Mouse (Mus musculus): ENCODE data around the gene Cpa5. TPM values are rescaled to one million over a fixed set of nuclear protein-coding genes. Genes with fewer than 3 reads are reported as not detected.

Cpa5 gene
- polyA plus RNA-seq, 1 experiment from 2014 or later = 1.3 TPM

GRCm38 (mm10) chr6:30644462-30644861, 33.7 kb downstream of the Cpa5 start:
- Histone ChIP-seq H3K4me3 (ENCODE audit: low read depth, low read length) (no peak overlapping the region), H3K4me1 (ENCODE audit: control insufficient read depth, insufficient read depth, low read length) (peaks cover 22% of the 10 kb centered on the region), H3K4me2 (ENCODE audit: low read depth, low read length) (no peak overlapping the region), H3K36me3 (ENCODE audit: control insufficient read depth, insufficient read depth, low read length) (no peaks in the 10 kb centered on the region), H3K9ac (ENCODE audit: low read depth, low read length) (no peak overlapping the region), H3K27ac (replicated peaks; ENCODE audit: low read depth, low read length) (peak overlapping the region; percentile 65), H3K27me3 (replicated peaks; ENCODE audit: control insufficient read depth, insufficient read depth, low read length) (no peaks in the 10 kb centered on the region), H3K9me3 (ENCODE audit: control insufficient read depth, low read length) (no peaks in the 10 kb centered on the region)
- WGBS = 40% methylated on average over 3 of the region's 3 CpGs
- no peak for DNase-seq (ENCODE audit: low spot score)
- no peak for ATAC-seq (ENCODE audit: low read depth)

GRCm38 (mm10) chr6:30645379-30645778, 34.6 kb downstream of the Cpa5 start:
- Histone ChIP-seq H3K9me3 (ENCODE audit: control insufficient read depth, low read length) (no peaks in the 10 kb centered on the region), H3K4me3 (ENCODE audit: low read depth, low read length) (no peak overlapping the region), H3K36me3 (ENCODE audit: control insufficient read depth, insufficient read depth, low read length) (no peaks in the 10 kb centered on the region), H3K4me2 (ENCODE audit: low read depth, low read length) (no peak overlapping the region), H3K4me1 (ENCODE audit: control insufficient read depth, insufficient read depth, low read length) (peaks cover 26% of the 10 kb centered on the region), H3K27me3 (replicated peaks; ENCODE audit: control insufficient read depth, insufficient read depth, low read length) (no peaks in the 10 kb centered on the region), H3K9ac (ENCODE audit: low read depth, low read length) (no peak overlapping the region), H3K27ac (replicated peaks; ENCODE audit: low read depth, low read length) (peak overlapping the region; percentile 65; the same call in 1 of the 2 replicates)
- ATAC-seq (ENCODE audit: low read depth) (no peak), DNase-seq (ENCODE audit: low spot score) (no peak)
- 57% methylated on average over 6 of the region's 6 CpGs for WGBS

GRCm38 (mm10) chr6:30649651-30650296, 39.0 kb downstream of the Cpa5 start:
- H3K9me3 ChIP-seq (ENCODE audit: control insufficient read depth, low read length) = no peaks in the 10 kb centered on the region
- H3K9ac ChIP-seq (ENCODE audit: low read depth, low read length) = no peak overlapping the region
- no peak overlapping the region for H3K4me3 ChIP-seq (ENCODE audit: low read depth, low read length)
- no peaks in the 10 kb centered on the region for H3K36me3 ChIP-seq (ENCODE audit: control insufficient read depth, insufficient read depth, low read length)
- no peaks in the 10 kb centered on the region for H3K27me3 ChIP-seq (replicated peaks; ENCODE audit: control insufficient read depth, insufficient read depth, low read length)
- peak; percentile 93 for DNase-seq (ENCODE audit: low spot score)
- peak overlapping the region; percentile 79 for H3K27ac ChIP-seq (replicated peaks; ENCODE audit: low read depth, low read length)
- peak; percentile 87 for ATAC-seq (ENCODE audit: low read depth)
- WGBS = 48% methylated on average over 11 of the region's 11 CpGs
- H3K4me1 ChIP-seq (ENCODE audit: control insufficient read depth, insufficient read depth, low read length) = peaks cover 45% of the 10 kb centered on the region
- H3K4me2 ChIP-seq (ENCODE audit: low read depth, low read length) = no peak overlapping the region

GRCm38 (mm10) chr6:30652425-30653188, 41.8 kb downstream of the Cpa5 start:
- Histone ChIP-seq H3K4me3 (ENCODE audit: low read depth, low read length) (no peak overlapping the region), H3K9me3 (ENCODE audit: control insufficient read depth, low read length) (no peaks in the 10 kb centered on the region), H3K27ac (replicated peaks; ENCODE audit: low read depth, low read length) (peak overlapping the region; percentile 96), H3K36me3 (ENCODE audit: control insufficient read depth, insufficient read depth, low read length) (peaks cover 4% of the 10 kb centered on the region; the same call in 1 of the 2 replicates), H3K4me2 (ENCODE audit: low read depth, low read length) (no peak overlapping the region), H3K4me1 (ENCODE audit: control insufficient read depth, insufficient read depth, low read length) (peaks cover 54% of the 10 kb centered on the region), H3K9ac (ENCODE audit: low read depth, low read length) (peak overlapping the region; percentile 42), H3K27me3 (replicated peaks; ENCODE audit: control insufficient read depth, insufficient read depth, low read length) (no peaks in the 10 kb centered on the region)
- DNase-seq (ENCODE audit: low spot score) = peak; percentile 72
- ATAC-seq (ENCODE audit: low read depth) = no peak
- WGBS = 28% methylated on average over 9 of the region's 9 CpGs

- no peak overlapping the region for H3K9ac ChIP-seq (ENCODE audit: low read depth, low read length)
- peaks cover 9% of the 10 kb centered on the region; the same call in 1 of the 2 replicates for H3K36me3 ChIP-seq (ENCODE audit: control insufficient read depth, insufficient read depth, low read length)
- H3K4me1 ChIP-seq (ENCODE audit: control insufficient read depth, insufficient read depth, low read length) = peaks cover 49% of the 10 kb centered on the region
- no peaks in the 10 kb centered on the region for H3K9me3 ChIP-seq (ENCODE audit: control insufficient read depth, low read length)
- 49% methylated on average over 6 of the region's 6 CpGs for WGBS
- no peak overlapping the region for H3K4me2 ChIP-seq (ENCODE audit: low read depth, low read length)
- peak overlapping the region; percentile 96 for H3K27ac ChIP-seq (replicated peaks; ENCODE audit: low read depth, low read length)
- no peak overlapping the region for H3K4me3 ChIP-seq (ENCODE audit: low read depth, low read length)
- ATAC-seq (ENCODE audit: low read depth) (no peak), DNase-seq (ENCODE audit: low spot score) (peak; percentile 71)
- no peaks in the 10 kb centered on the region for H3K27me3 ChIP-seq (replicated peaks; ENCODE audit: control insufficient read depth, insufficient read depth, low read length)
These were observed 42.7 kb downstream of the Cpa5 start for GRCm38 (mm10) chr6:30653518-30653917.

GRCm38 (mm10) chr6:30654402-30654859, 43.6 kb downstream of the Cpa5 start:
- Histone ChIP-seq H3K9me3 (ENCODE audit: control insufficient read depth, low read length) (no peaks in the 10 kb centered on the region), H3K4me3 (ENCODE audit: low read depth, low read length) (no peak overlapping the region), H3K27me3 (replicated peaks; ENCODE audit: control insufficient read depth, insufficient read depth, low read length) (no peaks in the 10 kb centered on the region), H3K27ac (replicated peaks; ENCODE audit: low read depth, low read length) (peak overlapping the region; percentile 96), H3K36me3 (ENCODE audit: control insufficient read depth, insufficient read depth, low read length) (peaks cover 10% of the 10 kb centered on the region; the same call in 1 of the 2 replicates), H3K4me1 (ENCODE audit: control insufficient read depth, insufficient read depth, low read length) (peaks cover 46% of the 10 kb centered on the region), H3K4me2 (ENCODE audit: low read depth, low read length) (no peak overlapping the region), H3K9ac (ENCODE audit: low read depth, low read length) (peak overlapping the region; percentile 43; the same call in 1 of the 2 replicates)
- 47% methylated on average over 6 of the region's 6 CpGs for WGBS
- DNase-seq (ENCODE audit: low spot score) (no peak), ATAC-seq (ENCODE audit: low read depth) (no peak)

- DNase-seq (ENCODE audit: low spot score) (no peak), ATAC-seq (ENCODE audit: low read depth) (no peak)
- Histone ChIP-seq H3K27ac (replicated peaks; ENCODE audit: low read depth, low read length) (peak overlapping the region; percentile 96), H3K4me2 (ENCODE audit: low read depth, low read length) (no peak overlapping the region), H3K9me3 (ENCODE audit: control insufficient read depth, low read length) (no peaks in the 10 kb centered on the region), H3K4me3 (ENCODE audit: low read depth, low read length) (no peak overlapping the region), H3K9ac (ENCODE audit: low read depth, low read length) (peak overlapping the region; percentile 43; the same call in 1 of the 2 replicates), H3K36me3 (ENCODE audit: control insufficient read depth, insufficient read depth, low read length) (peaks cover 10% of the 10 kb centered on the region; the same call in 1 of the 2 replicates), H3K4me1 (ENCODE audit: control insufficient read depth, insufficient read depth, low read length) (peaks cover 42% of the 10 kb centered on the region), H3K27me3 (replicated peaks; ENCODE audit: control insufficient read depth, insufficient read depth, low read length) (no peaks in the 10 kb centered on the region)
- 65% methylated on average over 3 of the region's 3 CpGs for WGBS
These were observed 44.1 kb downstream of the Cpa5 start for GRCm38 (mm10) chr6:30654932-30655331.

- ATAC-seq (ENCODE audit: low read depth) (no peak), DNase-seq (ENCODE audit: low spot score) (no peak)
- Histone ChIP-seq H3K36me3 (ENCODE audit: control insufficient read depth, insufficient read depth, low read length) (peaks cover 10% of the 10 kb centered on the region; the same call in 1 of the 2 replicates), H3K27me3 (replicated peaks; ENCODE audit: control insufficient read depth, insufficient read depth, low read length) (no peaks in the 10 kb centered on the region), H3K4me1 (ENCODE audit: control insufficient read depth, insufficient read depth, low read length) (peaks cover 45% of the 10 kb centered on the region), H3K9me3 (ENCODE audit: control insufficient read depth, low read length) (no peaks in the 10 kb centered on the region), H3K4me2 (ENCODE audit: low read depth, low read length) (no peak overlapping the region), H3K4me3 (ENCODE audit: low read depth, low read length) (no peak overlapping the region), H3K9ac (ENCODE audit: low read depth, low read length) (no peak overlapping the region), H3K27ac (replicated peaks; ENCODE audit: low read depth, low read length) (peak overlapping the region; percentile 23; the same call in 1 of the 2 replicates)
- 88% methylated on average over 12 of the region's 12 CpGs for WGBS
These were observed 46.5 kb downstream of the Cpa5 start for GRCm38 (mm10) chr6:30657279-30657678.

Data from embryonic facial prominence, embryonic 14.5 days (tissue).